Mouse (Mus musculus): ENCODE results near the gene Erfe.

The Erfe gene

GRCm38 (mm10) chr1:91366215-91367108, at the start of gene Erfe:
Erfe (plus strand) TSS chr1:91366430.
- DNase-seq = peak; percentile 61

DNA sequence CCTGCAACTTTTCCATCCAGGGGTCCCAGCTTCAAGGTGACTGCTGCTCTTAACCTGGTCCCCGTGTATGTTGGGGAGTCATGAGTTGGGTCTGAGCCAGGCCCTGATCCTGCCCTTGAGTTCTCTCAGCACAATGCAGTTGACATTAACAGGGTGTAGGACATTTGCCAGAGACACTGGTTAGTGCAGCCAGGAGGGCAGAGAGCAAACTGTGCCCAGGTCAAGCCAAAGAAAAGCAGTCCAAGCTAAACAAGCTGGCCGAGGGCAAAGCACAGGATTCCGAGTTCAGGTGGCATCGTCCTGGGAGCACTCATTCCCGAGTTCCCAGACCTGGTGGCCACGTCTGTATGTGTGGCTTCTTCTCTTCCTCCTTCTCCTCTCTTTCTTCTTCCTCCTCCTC, 48.6 kb upstream of the Erfe start:
- DNase-seq = peak; percentile 88

- no peak for DNase-seq
Measured at GRCm38 (mm10) chr1:91321760-91322438, 44.3 kb upstream of the Erfe start, which contains the start of gene Espnl. Espnl (plus strand) TSS chr1:91322075.

DNA sequence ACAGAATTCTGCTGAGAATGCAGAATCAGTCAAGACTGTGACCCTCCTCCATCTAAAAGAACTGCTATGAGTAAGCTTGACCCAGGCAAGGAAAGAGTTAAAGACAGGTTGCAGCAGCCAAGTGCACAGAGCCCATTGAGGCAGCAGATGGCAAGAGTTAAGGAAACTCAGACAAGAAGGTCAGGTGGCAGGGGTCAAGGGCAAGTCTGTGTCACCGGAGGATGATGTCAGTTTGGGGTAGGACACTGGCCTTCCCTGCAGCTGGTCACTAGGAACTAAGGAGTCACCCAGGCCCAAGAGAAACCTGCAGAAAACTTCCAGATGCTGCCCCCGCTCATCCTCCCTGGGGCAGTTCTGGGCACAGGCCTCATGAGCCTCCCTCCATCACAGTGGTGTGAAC, 41.6 kb upstream of the Erfe start:
- no peak for DNase-seq

DNA sequence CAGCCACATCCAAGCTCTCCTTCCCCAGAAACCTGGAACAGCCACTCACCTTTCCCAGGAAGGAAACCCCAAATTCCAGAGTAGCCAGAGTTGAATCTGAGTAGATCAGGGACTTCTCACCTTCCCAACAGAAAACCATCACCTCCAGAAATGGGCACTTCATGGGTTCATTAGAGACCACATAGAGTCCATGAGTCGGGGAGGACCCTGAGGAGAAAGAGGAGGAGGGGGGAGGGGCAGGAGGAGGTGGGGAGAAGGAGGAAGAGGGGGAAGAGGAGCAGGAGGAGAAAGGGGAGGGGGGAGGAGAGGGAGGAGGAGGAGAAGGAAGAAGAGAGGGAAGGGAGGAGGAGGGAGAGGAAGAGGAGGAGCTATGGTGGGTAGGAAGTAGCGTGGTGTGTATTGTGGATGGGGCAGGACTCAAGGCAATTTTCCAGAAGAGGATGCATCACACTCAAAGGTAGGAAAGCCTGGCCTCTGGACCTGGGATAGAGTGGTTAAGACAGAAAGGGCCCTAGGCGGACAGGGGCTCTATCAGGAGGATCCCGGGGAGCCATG, 40.7 kb upstream of the Erfe start:
- no peak for DNase-seq

- no peak for DNase-seq
Measured at GRCm38 (mm10) chr1:91332102-91332501, 34.1 kb upstream of the Erfe start.

DNA sequence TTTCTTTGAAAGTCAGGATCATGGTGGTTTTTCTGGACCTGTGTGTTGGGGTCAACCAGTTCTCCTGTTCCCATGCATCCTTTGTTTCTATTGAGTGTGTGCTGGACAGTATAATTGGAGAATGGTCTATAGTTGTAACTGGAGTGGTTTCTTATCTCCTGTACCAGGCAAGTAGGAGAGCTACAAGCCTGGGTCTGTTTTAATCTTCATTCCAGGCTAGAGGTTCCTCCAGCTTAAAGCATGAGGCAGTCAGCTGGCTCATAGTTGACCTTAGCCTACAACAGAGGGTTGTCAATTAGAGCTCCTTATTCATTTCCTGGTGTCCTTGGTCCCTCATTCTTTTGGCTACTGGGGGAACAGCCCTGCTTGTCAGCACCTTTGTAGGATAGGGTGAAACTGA, 32.6 kb upstream of the Erfe start:
- no peak for DNase-seq

DNA sequence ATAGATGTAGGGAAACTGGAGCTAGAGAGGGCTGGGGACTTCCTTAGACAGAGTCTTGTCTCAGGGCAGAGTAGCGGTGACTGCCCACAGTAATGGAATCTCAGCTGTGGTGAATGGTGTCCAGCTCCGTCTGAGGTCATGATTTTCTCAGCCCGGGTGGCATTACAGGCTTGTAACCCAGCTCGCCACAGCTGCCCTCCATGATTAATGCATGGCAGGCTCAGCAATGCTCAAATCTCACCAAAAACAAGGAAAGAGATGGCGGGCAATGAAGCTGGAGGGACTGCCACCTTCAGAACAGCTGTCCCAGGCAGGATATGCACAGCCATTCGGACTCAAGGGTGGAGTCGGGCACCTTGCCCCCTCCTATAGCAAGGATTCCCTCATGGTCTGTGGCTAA, 28.9 kb upstream of the Erfe start:
- no peak for DNase-seq

GRCm38 (mm10) chr1:91344001-91344400, 22.2 kb upstream of the Erfe start:
- DNase-seq = no peak

DNA sequence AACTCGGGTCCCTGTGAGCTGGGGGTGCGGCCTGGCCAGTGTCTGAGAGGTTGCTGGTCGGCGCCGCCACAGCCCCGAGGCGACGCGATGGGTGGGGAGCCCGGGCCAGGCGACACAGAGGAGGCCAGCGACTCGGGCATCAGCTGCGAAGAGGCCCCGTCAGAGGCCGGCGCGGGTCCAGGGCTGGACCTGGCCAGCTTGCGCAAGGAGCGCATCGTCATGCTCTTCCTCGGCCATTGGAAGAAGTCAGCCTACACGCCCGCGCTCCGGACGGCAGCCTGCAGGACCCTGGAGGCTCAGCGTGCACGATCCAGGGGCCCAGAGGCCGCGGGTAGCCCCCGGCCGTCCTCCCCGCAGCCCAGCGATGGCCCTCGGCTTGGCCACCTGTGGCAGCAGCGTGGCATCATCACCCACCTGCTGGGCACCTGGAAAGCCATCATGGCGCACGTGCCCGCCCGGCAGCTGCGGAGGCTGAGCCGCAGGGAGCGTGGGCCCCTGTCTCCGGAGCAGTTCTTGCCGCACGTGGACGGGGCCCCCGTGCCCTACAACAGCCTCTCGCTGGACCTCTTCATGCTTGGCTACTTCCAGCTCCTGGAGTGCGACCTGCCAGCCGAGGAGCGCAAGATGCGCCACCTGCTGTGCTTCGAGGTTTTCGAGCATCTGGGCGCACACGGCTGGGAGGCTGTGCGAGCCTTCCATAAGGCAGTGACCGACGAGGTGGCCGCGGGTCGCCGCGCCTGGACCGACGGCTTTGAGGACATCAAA, 21.1 kb upstream of the Erfe start:
- peak; percentile 51 for DNase-seq

DNA sequence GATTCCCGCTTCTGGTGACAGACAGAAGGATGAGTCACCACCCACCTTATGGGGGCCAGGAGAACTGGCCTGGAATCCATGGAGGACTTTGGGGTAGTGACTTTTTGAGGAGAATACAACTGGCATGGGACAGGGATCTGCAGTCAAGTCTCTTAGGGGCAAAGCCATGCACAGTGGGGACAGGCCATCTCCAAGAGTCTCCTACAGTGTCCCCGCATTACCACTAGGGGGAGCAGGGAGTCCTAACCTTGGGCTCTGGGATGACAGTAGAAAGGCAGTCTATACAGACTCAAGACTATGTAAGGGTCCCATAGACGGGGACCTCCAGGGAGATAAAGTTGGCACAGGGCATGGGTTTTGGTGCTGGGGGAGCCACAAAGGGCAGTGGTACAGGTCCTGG, 19.3 kb upstream of the Erfe start:
- peak; percentile 67 for DNase-seq

DNA sequence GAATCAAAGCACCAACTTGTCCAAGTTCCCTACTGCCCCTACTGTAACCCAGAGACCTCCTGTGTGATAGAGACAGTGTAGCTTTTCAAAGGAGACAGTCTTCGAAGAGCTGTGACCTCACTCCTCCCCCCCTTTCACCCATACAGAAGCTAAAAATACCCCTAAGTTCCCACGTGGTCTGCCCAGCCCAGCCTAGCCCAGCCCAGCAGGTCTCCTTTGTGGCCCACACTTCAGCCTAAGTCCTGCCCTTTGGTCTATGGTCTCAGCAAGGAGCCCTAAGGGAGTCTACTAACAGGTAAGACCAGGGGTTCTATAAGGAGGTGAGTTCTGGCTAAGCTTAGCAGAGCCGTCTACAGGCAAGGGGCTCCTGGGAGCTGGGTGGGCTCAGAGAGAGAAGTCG, 15.4 kb upstream of the Erfe start, which contains the start of gene Klhl30:
Gene Klhl30, plus strand, starts transcription at position 176 of the 400 bp plus-strand sequence.
- DNase-seq = no peak

DNA sequence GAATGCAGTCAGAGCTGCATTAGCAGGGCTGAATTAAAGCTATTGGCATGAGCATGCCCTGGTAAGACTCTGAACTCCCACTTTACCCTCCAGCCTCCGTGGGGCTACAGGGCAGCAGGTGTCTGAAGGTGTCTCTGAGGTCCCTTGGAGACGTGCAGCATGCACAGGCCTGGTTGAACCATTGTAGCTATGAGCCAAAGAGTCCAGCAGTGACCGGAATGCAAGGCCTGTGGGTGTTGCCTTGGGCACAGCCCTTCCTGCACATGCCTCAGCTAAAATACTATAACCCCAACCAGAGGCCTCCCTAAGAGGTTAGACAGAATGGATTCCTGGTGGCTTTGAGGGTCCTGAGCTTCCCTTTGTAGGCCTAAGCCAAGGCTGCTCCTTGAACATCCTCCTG, 15.0 kb upstream of the Erfe start:
- no peak for DNase-seq

GRCm38 (mm10) chr1:91352277-91352676, 14.0 kb upstream of the Erfe start:
- DNase-seq = no peak

DNA sequence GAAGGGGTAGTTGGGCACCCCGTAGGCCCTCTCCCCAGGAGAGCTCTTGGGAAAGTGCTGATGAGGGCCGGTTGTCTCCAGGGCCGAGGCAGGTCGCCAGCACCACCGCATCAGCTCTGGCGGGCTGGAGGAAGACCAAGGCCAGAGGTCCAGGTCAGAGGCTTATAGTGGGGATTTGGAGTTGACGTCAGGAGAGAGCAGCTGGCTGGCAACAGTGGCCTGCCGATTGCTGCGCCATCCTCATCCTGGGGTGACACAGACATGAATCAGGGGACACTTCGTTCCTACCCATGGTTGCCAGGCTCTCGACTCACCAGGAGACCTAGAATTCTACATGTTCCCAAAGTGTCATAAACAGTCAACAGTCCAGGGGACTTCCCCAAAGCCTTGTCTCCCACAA, 10.1 kb upstream of the Erfe start:
- no peak for DNase-seq

GRCm38 (mm10) chr1:91362113-91362512, 4.1 kb upstream of the Erfe start:
- no peak for DNase-seq

- DNase-seq = no peak
Measured at GRCm38 (mm10) chr1:91364822-91365644, 1.2 kb upstream of the Erfe start.

DNA sequence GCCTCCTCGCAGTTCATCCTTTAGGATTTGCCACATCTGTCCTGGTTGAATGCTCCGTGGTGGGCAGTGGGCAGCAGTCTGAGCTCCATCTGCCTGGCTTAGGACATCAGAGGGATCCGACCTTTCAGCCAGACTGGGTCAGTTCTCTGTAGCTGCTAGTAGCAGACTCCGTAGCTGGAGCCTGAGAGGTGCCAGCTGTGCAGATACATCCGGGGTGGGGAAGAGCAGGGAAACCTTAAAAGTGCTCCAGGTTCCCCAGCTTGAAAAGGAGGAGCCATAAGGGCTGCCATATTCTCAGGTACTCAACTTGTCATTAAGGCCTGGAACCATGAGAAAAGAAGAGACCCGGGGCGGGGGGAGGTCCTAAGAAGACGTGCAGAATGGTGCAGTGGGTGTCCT, 415 bp upstream of the Erfe start:
- DNase-seq = no peak

DNA sequence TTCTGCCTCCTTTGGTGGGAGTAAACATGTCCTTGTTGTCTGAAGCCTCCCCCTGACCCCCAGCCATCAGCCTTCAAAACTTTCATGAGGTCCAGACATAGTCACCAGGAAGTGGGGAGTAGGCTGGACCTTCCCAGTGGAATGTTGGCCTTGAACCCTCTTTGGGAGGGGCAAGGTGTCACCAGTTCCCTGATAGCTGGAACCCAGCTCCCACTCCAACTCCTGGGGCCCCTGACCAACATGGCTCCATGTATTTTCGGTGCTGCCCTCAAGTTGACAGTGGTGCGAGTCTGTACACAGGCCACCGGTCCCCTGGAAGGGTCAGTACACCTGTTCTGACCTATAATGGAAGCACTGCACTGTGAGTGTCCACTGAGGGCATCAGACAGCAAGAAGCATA, 1.1 kb downstream of the Erfe start:
- DNase-seq = no peak

DNA sequence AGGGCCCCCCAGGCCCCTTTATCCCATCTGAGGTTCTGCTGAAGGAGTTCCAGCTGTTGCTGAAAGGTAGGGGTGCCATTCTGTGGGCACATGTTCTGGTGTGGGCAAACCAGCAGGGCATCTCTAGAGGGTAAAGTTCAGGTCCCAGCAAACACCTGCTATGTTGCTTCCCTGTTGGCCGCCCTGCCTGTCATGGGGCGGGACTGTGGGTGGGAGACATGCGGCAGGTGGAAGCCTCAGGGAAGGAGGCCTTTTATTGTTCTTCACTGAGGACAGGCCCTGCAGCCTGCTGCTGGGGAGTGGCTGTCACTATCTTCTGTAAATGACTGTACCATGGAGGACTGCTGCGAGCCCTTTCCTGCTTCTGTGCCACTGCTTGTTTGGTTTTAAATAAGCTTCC, 3.2 kb downstream of the Erfe start:
- DNase-seq = no peak

GRCm38 (mm10) chr1:91370055-91370454, 3.8 kb downstream of the Erfe start:
- no peak for DNase-seq

- no peak for DNase-seq
Measured at GRCm38 (mm10) chr1:91373414-91373835, 7.2 kb downstream of the Erfe start.
